Mouse (Mus musculus) inflammation-experienced regulatory T-cells, adult 6 months (primary cell): ENCODE results near the gene Zscan4-ps2. TPM values are rescaled to one million over a fixed set of nuclear protein-coding genes. Genes with fewer than 3 reads are reported as not detected.
"Not testable (repeated sequence)": the region's sequence is repeated elsewhere in the genome, so short reads cannot be mapped to it uniquely, and the experiment has no call there.

Experiments used
- ATAC-seq: one replicate; pipeline ENCODE4 v1.8.0; 2017
- polyA plus RNA-seq, 3 experiments: library from polyadenylated mRNA; unstranded; fragments of 100-300 nt; shearing (Covaris generic); gene quantifications; one replicate each; pipeline ENCODE4 v1.2.1; 2017

The Zscan4-ps2 gene
- not detected for polyA plus RNA-seq

- not testable (repeated sequence) for ATAC-seq
These were observed at the start of gene Zscan4-ps2 for GRCm38 (mm10) chr7:11514010-11514409. Gene Zscan4-ps2 (plus strand): TSS chr7:11514310.

Other genes with a start within 250 kb of the Zscan4-ps2 start
- not detected for gene Zscan4e, start 203.6 kb upstream of the Zscan4-ps2 start, polyA plus RNA-seq
- gene Zscan4f, start 116.4 kb upstream of the Zscan4-ps2 start, polyA plus RNA-seq = not detected
- gene Zscan4-ps3, start 95.0 kb downstream of the Zscan4-ps2 start, polyA plus RNA-seq = not detected
- gene Vmn1r72, start 165.8 kb downstream of the Zscan4-ps2 start, polyA plus RNA-seq = under 1 TPM in 1 of 3 experiments, not detected in 2; 0.17 TPM
- gene Vmn1r73, start 216.0 kb downstream of the Zscan4-ps2 start, polyA plus RNA-seq = under 1 TPM in 1 of 3 experiments, not detected in 2; 0.07 TPM